In the genomic region with DNA sequence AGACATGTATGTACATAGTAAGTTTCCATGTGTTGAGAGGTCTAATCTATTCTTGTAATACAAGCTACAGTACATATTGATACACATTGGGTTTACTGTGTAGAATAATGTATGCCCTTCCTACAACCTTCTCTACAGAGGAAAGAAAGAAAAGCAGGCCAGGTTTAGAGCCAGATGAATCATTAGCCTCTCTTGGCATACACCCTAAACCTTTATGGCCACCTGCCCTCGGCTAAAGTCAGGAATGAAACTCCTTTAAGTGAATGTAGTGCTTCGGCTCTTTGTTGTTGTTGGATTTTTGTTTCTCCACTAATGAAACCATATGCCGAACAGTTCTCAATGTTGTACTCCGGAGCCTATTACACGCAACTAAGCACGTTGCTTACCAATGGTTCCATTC, we compare ENCODE assay signal across 28 mouse cellular contexts. TPM values are rescaled to one million over a fixed set of nuclear protein-coding genes. Genes with fewer than 3 reads are reported as not detected.
A peak's percentile ranks its signal among the peaks of the same experiment; 100 is the strongest.
DNase-seq lines count a peak whose midpoint lies in the region; ATAC-seq and TF ChIP-seq lines count a peak whose summit lies in the region.
"Had no signal": no experiment of that assay in that cellular context is flagged by ENCODE, and none has a peak within 500 bp of the region (broad histone marks: within the 10 kb centered on the region; RNA-seq: fewer than 3 reads in every experiment).

No protein-coding gene starts in this region.

- 95% methylated on average over 6 of the region's 6 CpGs for WGBS in forebrain, embryonic 11.5 days
- 76% methylated on average over 6 of the region's 6 CpGs for WGBS in forebrain, postnatal 0 days
- WGBS in kidney, embryonic 16.5 days, result 67% methylated on average over 6 of the region's 6 CpGs
- 77% methylated on average over 6 of the region's 6 CpGs for WGBS in kidney, embryonic 14.5 days
- 35% methylated on average over 6 of the region's 6 CpGs for WGBS in large intestine, adult 2 months
- WGBS in heart, embryonic 12.5 days, result 93% methylated on average over 6 of the region's 6 CpGs

- H3K27me3 ChIP-seq in forebrain, embryonic 11.5 days (ENCODE audit: control insufficient read depth, insufficient read depth, low read length), result no peaks in the 10 kb centered on the region
- no peaks in the 10 kb centered on the region for H3K27me3 ChIP-seq in forebrain, postnatal 0 days (ENCODE audit: insufficient read depth, low read length)
- H3K27me3 ChIP-seq in kidney, embryonic 16.5 days (ENCODE audit: insufficient read depth, low read length), result no peaks in the 10 kb centered on the region
- H3K27me3 ChIP-seq in kidney, embryonic 14.5 days (ENCODE audit: control insufficient read depth, insufficient read depth, low read length), result no peaks in the 10 kb centered on the region
- H3K27me3 ChIP-seq in heart, embryonic 12.5 days (replicated peaks), result no peaks in the 10 kb centered on the region
- H3K27me3 ChIP-seq: embryonic facial prominence, embryonic 12.5 days; forebrain, embryonic 15.5 days; heart, embryonic 15.5 days; liver, embryonic 12.5 days; midbrain, embryonic 12.5 days; neural tube, embryonic 12.5 days; Patski had no signal

- H3K4me1 ChIP-seq in forebrain, embryonic 11.5 days (replicated peaks; ENCODE audit: control insufficient read depth, insufficient read depth, low read length), result peaks cover 11% of the 10 kb centered on the region
- H3K4me1 ChIP-seq in forebrain, postnatal 0 days (ENCODE audit: insufficient read depth), result peaks cover 9% of the 10 kb centered on the region
- H3K4me1 ChIP-seq in kidney, embryonic 16.5 days (ENCODE audit: insufficient read depth, low read length), result peaks cover 65% of the 10 kb centered on the region
- peaks cover 37% of the 10 kb centered on the region for H3K4me1 ChIP-seq in kidney, embryonic 14.5 days (ENCODE audit: control insufficient read depth, insufficient read depth, low read length)
- H3K4me1 ChIP-seq in heart, embryonic 12.5 days (replicated peaks), result peaks cover 34% of the 10 kb centered on the region

- no peak overlapping the region for H3K27ac ChIP-seq in forebrain, embryonic 11.5 days (ENCODE audit: low read depth, low read length)
- H3K27ac ChIP-seq in forebrain, postnatal 0 days (ENCODE audit: low read depth, low read length), result no peak overlapping the region
- peak overlapping the region; percentile 55; the same call in 1 of the 2 replicates for H3K27ac ChIP-seq in kidney, embryonic 16.5 days (ENCODE audit: low read length)
- no peak overlapping the region for H3K27ac ChIP-seq in kidney, embryonic 14.5 days (ENCODE audit: low read depth, low read length)
- H3K27ac ChIP-seq in heart, embryonic 12.5 days (ENCODE audit: poor library complexity, severe bottlenecking), result no peak overlapping the region
- H3K27ac ChIP-seq: embryonic facial prominence, embryonic 12.5 days; forebrain, embryonic 15.5 days; gastrocnemius, adult 2 months; heart, embryonic 15.5 days; hindbrain, postnatal 0 days; liver, embryonic 12.5 days; midbrain, embryonic 12.5 days; neural tube, embryonic 12.5 days had no signal

- H3K4me3 ChIP-seq in forebrain, embryonic 11.5 days (ENCODE audit: low read depth, low read length), result no peak overlapping the region
- no peak overlapping the region for H3K4me3 ChIP-seq in forebrain, postnatal 0 days (ENCODE audit: low read depth, low read length)
- no peak overlapping the region for H3K4me3 ChIP-seq in kidney, embryonic 16.5 days (ENCODE audit: low read length)
- no peak overlapping the region for H3K4me3 ChIP-seq in kidney, embryonic 14.5 days (ENCODE audit: low read length)
- no peak overlapping the region for H3K4me3 ChIP-seq in heart, embryonic 12.5 days
- H3K4me3 ChIP-seq: embryonic facial prominence, embryonic 12.5 days; forebrain, embryonic 15.5 days; gastrocnemius, adult 2 months; heart, embryonic 15.5 days; liver, embryonic 12.5 days; megakaryocyte, embryonic 14.5 days; midbrain, embryonic 12.5 days; myocyte; neural tube, embryonic 12.5 days had no signal

- H3K4me2 ChIP-seq in forebrain, embryonic 11.5 days (ENCODE audit: low read depth, low read length, severe bottlenecking), result no peak overlapping the region
- H3K4me2 ChIP-seq in forebrain, postnatal 0 days (ENCODE audit: low read depth), result no peak overlapping the region
- no peak overlapping the region for H3K4me2 ChIP-seq in kidney, embryonic 16.5 days (replicated peaks; ENCODE audit: low read depth, low read length)
- no peak overlapping the region for H3K4me2 ChIP-seq in kidney, embryonic 14.5 days (replicated peaks; ENCODE audit: low read depth, low read length)
- H3K4me2 ChIP-seq in heart, embryonic 12.5 days, result no peak overlapping the region
- H3K4me2 ChIP-seq: embryonic facial prominence, embryonic 12.5 days; forebrain, embryonic 15.5 days; heart, embryonic 15.5 days; liver, embryonic 12.5 days; midbrain, embryonic 12.5 days; neural tube, embryonic 12.5 days had no signal

- no peak overlapping the region for H3K9ac ChIP-seq in forebrain, embryonic 11.5 days (ENCODE audit: low read length)
- H3K9ac ChIP-seq in forebrain, postnatal 0 days, result no peak overlapping the region
- H3K9ac ChIP-seq in kidney, embryonic 16.5 days (replicated peaks; ENCODE audit: low read length), result no peak overlapping the region
- H3K9ac ChIP-seq in kidney, embryonic 14.5 days (ENCODE audit: low read depth, low read length), result no peak overlapping the region
- no peak overlapping the region for H3K9ac ChIP-seq in heart, embryonic 12.5 days
- H3K9ac ChIP-seq: embryonic facial prominence, embryonic 12.5 days; forebrain, embryonic 15.5 days; heart, embryonic 15.5 days; liver, embryonic 12.5 days; liver, postnatal 0 days; midbrain, embryonic 12.5 days; neural tube, embryonic 12.5 days had no signal

- peak; percentile 4 for DNase-seq in forebrain, embryonic 11.5 days (ENCODE audit: low spot score)
- DNase-seq in forebrain, postnatal 0 days, result no peak
- peak; percentile 13 for DNase-seq in gonadal fat pad, adult 2 months (ENCODE audit: low read depth)
- DNase-seq in large intestine, adult 2 months (ENCODE audit: low read depth, low spot score), result peak; percentile 75
- DNase-seq: adrenal gland, postnatal 10 days; cerebellum, adult 9-10 months; embryo, embryonic 11 days; gastrocnemius, adult 2 months; layer of hippocampus, adult 9-11 months; liver, postnatal 0 days; lung, postnatal 4 days; right cerebral cortex, adult 18-20 months; thymus, adult 2 months; thymus, postnatal 36 days had no signal

- TF ChIP-seq CTCF in forebrain, postnatal 0 days (IDR thresholded peaks at IDR 0.05; ENCODE audit: low read depth), result no peak

- ATAC-seq in forebrain, embryonic 11.5 days (replicated peaks; ENCODE audit: low FRiP score), result no peak
- ATAC-seq in forebrain, postnatal 0 days, result no peak
- ATAC-seq in kidney, embryonic 16.5 days (ENCODE audit: low FRiP score, low TSS enrichment), result no peak
- no peak for ATAC-seq in kidney, embryonic 14.5 days (ENCODE audit: low FRiP score, low TSS enrichment)
- no peak for ATAC-seq in heart, embryonic 12.5 days (ENCODE audit: insufficient number of reproducible peaks, low FRiP score)
- ATAC-seq: liver, embryonic 12.5 days; liver, postnatal 0 days; Patski had no signal

- no peaks in the 10 kb centered on the region for H3K9me3 ChIP-seq in forebrain, embryonic 11.5 days (ENCODE audit: control insufficient read depth, low read length)
- no peaks in the 10 kb centered on the region for H3K9me3 ChIP-seq in forebrain, postnatal 0 days (ENCODE audit: low read length)
- no peaks in the 10 kb centered on the region for H3K9me3 ChIP-seq in kidney, embryonic 16.5 days (ENCODE audit: low read length)
- no peaks in the 10 kb centered on the region for H3K9me3 ChIP-seq in kidney, embryonic 14.5 days (ENCODE audit: control insufficient read depth, low read length)
- H3K9me3 ChIP-seq in heart, embryonic 12.5 days (replicated peaks), result no peaks in the 10 kb centered on the region
- H3K9me3 ChIP-seq: embryonic facial prominence, embryonic 12.5 days; forebrain, embryonic 15.5 days; G1E; heart, embryonic 15.5 days; liver, embryonic 12.5 days; megakaryocyte, embryonic 14.5 days; midbrain, embryonic 12.5 days; neural tube, embryonic 12.5 days had no signal

- H3K36me3 ChIP-seq in forebrain, embryonic 11.5 days (ENCODE audit: control insufficient read depth, insufficient read depth, low read length), result no peaks in the 10 kb centered on the region
- no peaks in the 10 kb centered on the region for H3K36me3 ChIP-seq in forebrain, postnatal 0 days (ENCODE audit: insufficient read depth)
- no peaks in the 10 kb centered on the region for H3K36me3 ChIP-seq in kidney, embryonic 16.5 days (ENCODE audit: insufficient read depth, low read length)
- H3K36me3 ChIP-seq in kidney, embryonic 14.5 days (ENCODE audit: control insufficient read depth, insufficient read depth, low read length), result no peaks in the 10 kb centered on the region
- no peaks in the 10 kb centered on the region for H3K36me3 ChIP-seq in heart, embryonic 12.5 days
- H3K36me3 ChIP-seq: embryonic facial prominence, embryonic 12.5 days; forebrain, embryonic 15.5 days; G1E; heart, embryonic 15.5 days; liver, embryonic 12.5 days; midbrain, embryonic 12.5 days; neural tube, embryonic 12.5 days had no signal

RNA-seq across cellular contexts. Expression of a gene that starts 27.5 kb away (rescaled TPM):
- 42.9 and 44.7 TPM in 2 replicates for polyA plus RNA-seq in forebrain, embryonic 11.5 days (2014; fragmentation: Nextera tagmentation; extraction: Ambion mirVana)
- total RNA-seq in forebrain, postnatal 0 days (2014; rRNA removed), result 42.1 and 46.8 TPM in 2 replicates
- 8.9 and 9.1 TPM in 2 replicates for polyA plus RNA-seq in forebrain, postnatal 0 days (2015; fragmentation: Nextera tagmentation; extraction: Ambion mirVana)
- polyA plus RNA-seq in kidney, embryonic 16.5 days (2015; fragmentation: Nextera tagmentation; extraction: Ambion mirVana), result 18.3 and 35.3 TPM in 2 replicates
- 30.6 and 64.5 TPM in 2 replicates for polyA plus RNA-seq in kidney, embryonic 14.5 days (2014; fragmentation: Nextera tagmentation; extraction: Ambion mirVana)
- polyA plus RNA-seq in gonadal fat pad, adult 2 months (2012; rRNA removed), result 13.3 and 14.3 TPM in 2 replicates
- polyA plus RNA-seq in large intestine, adult 2 months (2012; rRNA removed), result 16.2 and 16.9 TPM in 2 replicates
- 25.1 and 28.1 TPM in 2 replicates for polyA plus RNA-seq in heart, embryonic 12.5 days (2016; fragmentation: Nextera tagmentation; extraction: Ambion mirVana)
- polyA plus RNA-seq: G1E had no signal
